Mouse (Mus musculus): Measurements from ENCODE around the gene Sdk1.

DNA sequence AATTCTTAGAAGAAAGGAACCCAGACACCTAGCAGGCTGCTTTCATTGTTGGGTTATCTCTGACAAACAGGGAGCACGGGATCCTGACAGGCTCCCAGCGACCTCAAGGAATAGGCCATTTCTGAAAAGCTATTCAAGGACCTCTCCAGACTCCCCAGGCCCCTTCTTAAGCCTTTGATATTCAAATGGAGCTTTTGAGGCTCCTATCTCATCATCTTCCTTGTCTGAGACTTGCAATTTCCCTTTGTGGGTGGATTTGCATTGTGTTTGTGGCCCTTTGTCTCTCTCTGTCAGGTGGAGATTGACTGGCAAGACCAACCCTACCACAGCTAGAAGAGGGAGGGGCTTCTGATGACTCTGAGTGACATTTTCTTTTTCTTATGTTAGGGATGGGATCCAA, 888.7 kb downstream of the Sdk1 start:
- TF ChIP-seq POLR2A (IDR thresholded peaks at IDR 0.05; ENCODE audit: insufficient read depth, low read depth, low read length) (no peak), CTCF (IDR thresholded peaks at IDR 0.05; ENCODE audit: insufficient read depth, low read depth, low read length) (no peak)

Measured in olfactory bulb, adult 2 months (tissue).